Mouse (Mus musculus) forebrain, embryonic 16.5 days (tissue): ENCODE data around the gene Bmp4. TPM values are rescaled to one million over a fixed set of nuclear protein-coding genes. Genes with fewer than 3 reads are reported as not detected.

Experiments used
- ATAC-seq: fragments of 200-750 bp; cut with Nextera tagmentation; 2 replicates; pipeline ENCODE4 v1.8.0; 2017; ENCODE audit warnings: mild to moderate bottlenecking, moderate library complexity
- H3K27ac ChIP-seq: fragments of 300-500 bp; sonication (generic); 2 replicates; pipeline ENCODE4 v1.5.1; 2014; ENCODE audit warnings: low read length, control low read depth
- H3K27me3 ChIP-seq: fragments of 300-500 bp; sonication (generic); replicated peaks from 2 replicates; pipeline ENCODE4 v1.6.1; 2014; ENCODE audit warnings: low read length; ENCODE audit not compliant: control insufficient read depth, insufficient read depth
- H3K36me3 ChIP-seq: fragments of 300-500 bp; sonication (generic); 2 replicates; pipeline ENCODE4 v1.6.1; 2014; ENCODE audit not compliant: control insufficient read depth, insufficient read depth
- H3K4me1 ChIP-seq: fragments of 300-500 bp; sonication (generic); replicated peaks from 2 replicates; pipeline ENCODE4 v1.6.1; 2014; ENCODE audit warnings: low read length; ENCODE audit not compliant: control insufficient read depth, insufficient read depth
- H3K4me2 ChIP-seq: fragments of 300-500 bp; sonication (generic); 2 replicates; pipeline ENCODE4 v1.6.1; 2014; ENCODE audit warnings: mild to moderate bottlenecking, low read length, control low read depth
- H3K4me3 ChIP-seq: fragments of 300-500 bp; sonication (generic); replicated peaks from 2 replicates; pipeline ENCODE4 v1.5.1; 2014; ENCODE audit warnings: mild to moderate bottlenecking, low read length, control low read depth
- H3K9ac ChIP-seq: fragments of 300-500 bp; sonication (generic); replicated peaks from 2 replicates; pipeline ENCODE4 v1.6.1; 2014; ENCODE audit warnings: low read depth, low read length, control low read depth
- H3K9me3 ChIP-seq: fragments of 300-500 bp; sonication (generic); 2 replicates; pipeline ENCODE4 v1.6.1; 2016; ENCODE audit warnings: low read length; ENCODE audit not compliant: control insufficient read depth
- WGBS: fragments of 180-500 bp; shearing (Covaris S2); extraction: QIAGEN DNeasy Blood & Tissue Kit; methylation state at CpG from one replicate; pipeline ENCODE4 v1.1.7; 2014; 5-methylcytosine and 5-hydroxymethylcytosine counted together
- polyA plus RNA-seq: library from polyadenylated mRNA; unstranded; fragments of >200 nt; fragmentation: Nextera tagmentation; extraction: Ambion mirVana; gene quantifications from 2 replicates; pipeline ENCODE4 v1.2.1, GENCODE M21; 2015

The Bmp4 gene
- polyA plus RNA-seq, 1 experiment from 2014 or later, result 7.4 TPM

DNA sequence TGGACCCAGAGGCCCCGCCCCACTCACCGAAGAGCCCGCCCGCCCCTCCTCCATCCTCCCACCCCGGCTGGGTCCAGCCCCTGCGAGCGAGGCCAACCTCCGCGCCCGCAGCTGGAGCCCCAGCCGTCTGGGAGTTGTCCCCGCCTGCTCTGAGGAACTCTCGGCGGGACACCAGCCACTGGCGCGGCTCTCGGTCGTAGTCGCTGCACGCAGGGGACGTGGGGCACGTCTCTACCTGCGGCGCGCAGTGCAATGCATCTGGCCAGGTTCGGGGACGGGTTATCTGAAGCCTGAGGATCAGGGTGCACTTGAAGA is 3.2 kb downstream of the Bmp4 start:
- peak overlapping the region; percentile 80 for H3K4me2 ChIP-seq
- peak overlapping the region; percentile 40 for H3K9ac ChIP-seq
- H3K4me3 ChIP-seq, result peak overlapping the region; percentile 56
- peaks cover 82% of the 10 kb centered on the region for H3K27me3 ChIP-seq
- H3K9me3 ChIP-seq, result no peaks in the 10 kb centered on the region
- no peak overlapping the region for H3K27ac ChIP-seq
- WGBS, result 0% methylated on average over 27 of the region's 27 CpGs
- peak; percentile 78 for ATAC-seq
- peaks cover 43% of the 10 kb centered on the region for H3K4me1 ChIP-seq
- H3K36me3 ChIP-seq, result no peaks in the 10 kb centered on the region

- Histone ChIP-seq H3K4me1 (peaks cover 43% of the 10 kb centered on the region), H3K9ac (peak overlapping the region; percentile 40), H3K9me3 (no peaks in the 10 kb centered on the region), H3K27ac (no peak overlapping the region), H3K27me3 (peaks cover 83% of the 10 kb centered on the region), H3K4me2 (peak overlapping the region; percentile 80), H3K4me3 (peak overlapping the region; percentile 56), H3K36me3 (no peaks in the 10 kb centered on the region)
- WGBS, result under 1% methylated on average over 28 of the region's 28 CpGs
- ATAC-seq, result peak; percentile 2
These were observed 3.8 kb downstream of the Bmp4 start for GRCm38 (mm10) chr14:46386478-46387356.

- Histone ChIP-seq H3K36me3 (no peaks in the 10 kb centered on the region), H3K4me2 (peak overlapping the region; percentile 51), H3K4me1 (peaks cover 43% of the 10 kb centered on the region), H3K27me3 (peaks cover 81% of the 10 kb centered on the region), H3K9ac (no peak overlapping the region), H3K4me3 (peak overlapping the region; percentile 56), H3K9me3 (no peaks in the 10 kb centered on the region), H3K27ac (no peak overlapping the region)
- no peak for ATAC-seq
- WGBS, result under 1% methylated on average over 39 of the region's 39 CpGs
These were observed 4.6 kb downstream of the Bmp4 start for GRCm38 (mm10) chr14:46385701-46386477.

DNA sequence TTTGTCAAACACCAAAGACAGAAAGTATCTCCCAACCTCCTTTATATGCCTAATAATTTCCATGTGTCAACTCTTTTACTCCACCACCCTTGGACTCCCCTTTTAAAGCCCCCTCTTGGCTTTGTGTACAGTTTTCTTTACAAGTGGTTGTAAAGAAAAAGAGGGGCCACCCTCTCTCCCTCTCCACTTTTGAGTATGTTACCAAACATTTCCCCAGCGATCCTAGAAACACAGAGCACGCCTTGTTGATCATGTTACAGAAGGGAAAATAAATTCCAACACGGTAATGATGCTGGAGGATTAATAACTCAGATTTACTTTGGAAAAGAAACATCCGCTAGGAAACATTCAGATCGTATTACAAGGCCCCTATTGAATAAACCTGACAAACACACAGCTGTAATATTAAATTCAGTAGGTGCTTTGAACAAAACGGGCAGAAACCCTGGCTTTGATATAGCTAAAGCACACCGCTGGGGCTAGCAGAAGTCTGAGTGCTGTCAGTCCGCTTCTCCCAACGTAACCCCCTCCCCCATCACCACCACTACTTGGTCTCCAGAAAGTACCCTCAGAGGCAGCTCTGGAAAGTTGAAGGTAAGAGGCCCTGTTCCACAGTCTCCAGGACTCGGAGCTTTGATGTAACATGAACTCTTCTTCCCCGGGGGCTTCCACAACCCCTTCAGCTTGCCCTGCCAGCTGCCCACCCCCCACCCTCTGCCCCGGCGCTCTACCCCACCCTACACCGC is 5.3 kb downstream of the Bmp4 start:
- whole genome bisulfite sequencing, result 8% methylated on average over 14 of the region's 14 CpGs
- Histone ChIP-seq H3K4me1 (peaks cover 43% of the 10 kb centered on the region), H3K27ac (no peak overlapping the region), H3K9ac (no peak overlapping the region), H3K4me3 (peak overlapping the region; percentile 56), H3K4me2 (peak overlapping the region; percentile 51), H3K27me3 (peaks cover 82% of the 10 kb centered on the region), H3K9me3 (no peaks in the 10 kb centered on the region), H3K36me3 (no peaks in the 10 kb centered on the region)
- no peak for ATAC-seq

GRCm38 (mm10) chr14:46381457-46381856 is 9.0 kb downstream of the Bmp4 start:
- ATAC-seq, result no peak
- Histone ChIP-seq H3K27ac (no peak overlapping the region), H3K4me3 (no peak overlapping the region), H3K4me1 (peaks cover 19% of the 10 kb centered on the region), H3K9me3 (no peaks in the 10 kb centered on the region), H3K4me2 (no peak overlapping the region), H3K36me3 (no peaks in the 10 kb centered on the region), H3K27me3 (peaks cover 66% of the 10 kb centered on the region), H3K9ac (no peak overlapping the region)
- 25% methylated on average over 6 of the region's 6 CpGs for WGBS

- 6% methylated on average over 26 of the region's 31 CpGs for WGBS
- Histone ChIP-seq H3K27ac (no peak overlapping the region), H3K4me2 (peak overlapping the region; percentile 47), H3K36me3 (no peaks in the 10 kb centered on the region), H3K4me1 (peaks cover 7% of the 10 kb centered on the region), H3K27me3 (peaks cover 56% of the 10 kb centered on the region), H3K9me3 (no peaks in the 10 kb centered on the region), H3K9ac (no peak overlapping the region), H3K4me3 (peak overlapping the region; percentile 26)
- ATAC-seq, result no peak
These were observed 10.2 kb downstream of the Bmp4 start for GRCm38 (mm10) chr14:46380286-46380721.

DNA sequence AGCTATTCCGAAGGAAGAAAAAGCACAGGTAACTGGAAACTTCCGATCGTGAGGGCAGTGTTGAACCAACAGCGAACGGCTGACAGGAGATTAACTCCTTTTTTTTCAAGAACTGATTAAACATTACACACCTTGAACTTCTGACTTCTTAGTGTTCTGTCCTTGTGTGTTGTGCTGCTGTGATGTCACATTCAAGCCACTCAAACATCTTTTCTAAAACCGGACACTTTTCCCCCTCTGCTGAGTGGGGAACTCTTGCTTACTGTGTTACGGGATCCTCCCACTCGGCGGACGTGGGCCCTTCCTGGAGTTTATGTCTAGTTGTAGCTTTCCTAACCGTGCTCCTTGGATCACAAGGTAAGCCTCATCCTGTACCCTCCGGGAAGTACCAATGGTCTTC is 11.2 kb downstream of the Bmp4 start, which contains the start of gene Gm15217:
Gene Gm15217, plus strand, starts transcription at position 130 of the 400 bp plus-strand sequence.
- Histone ChIP-seq H3K4me3 (no peak within 1 kb of the TSS; the same call in none of the 2 replicates), H3K36me3 (no peaks in the 10 kb centered on the region), H3K27me3 (peaks cover 46% of the 10 kb centered on the region), H3K4me1 (peaks cover 6% of the 10 kb centered on the region), H3K27ac (no peak within 1 kb of the TSS), H3K9me3 (no peaks in the 10 kb centered on the region), H3K9ac (no peak within 1 kb of the TSS), H3K4me2 (peak within 1 kb of the TSS; percentile 47)
- no peak for ATAC-seq
- WGBS, result 85% methylated on average over 12 of the region's 12 CpGs

- WGBS, result 83% methylated on average over 5 of the region's 5 CpGs
- no peak overlapping the region for H3K4me3 ChIP-seq
- no peak overlapping the region for H3K27ac ChIP-seq
- no peak overlapping the region for H3K4me2 ChIP-seq
- H3K36me3 ChIP-seq, result no peaks in the 10 kb centered on the region
- peaks cover 19% of the 10 kb centered on the region for H3K27me3 ChIP-seq
- H3K9ac ChIP-seq, result no peak overlapping the region
- no peak for ATAC-seq
- peaks cover 6% of the 10 kb centered on the region for H3K4me1 ChIP-seq
- no peaks in the 10 kb centered on the region for H3K9me3 ChIP-seq
These were observed 14.7 kb downstream of the Bmp4 start for GRCm38 (mm10) chr14:46375796-46376195.

- Histone ChIP-seq H3K36me3 (no peaks in the 10 kb centered on the region), H3K9me3 (no peaks in the 10 kb centered on the region), H3K27ac (no peak overlapping the region), H3K9ac (no peak overlapping the region), H3K4me1 (no peaks in the 10 kb centered on the region), H3K4me2 (no peak overlapping the region), H3K27me3 (no peaks in the 10 kb centered on the region), H3K4me3 (no peak overlapping the region)
- 34% methylated on average over 9 of the region's 9 CpGs for WGBS
- no peak for ATAC-seq
These were observed 18.0 kb downstream of the Bmp4 start for GRCm38 (mm10) chr14:46372452-46372851.
